Mouse (Mus musculus): ENCODE measurements around the gene S1pr1. TPM values are rescaled to one million over a fixed set of nuclear protein-coding genes. Genes with fewer than 3 reads are reported as not detected.
A peak's percentile ranks its signal among the peaks of the same experiment; 100 is the strongest.

The S1pr1 gene
- polyA plus RNA-seq, 1 experiment from 2014 or later, result 16.5 TPM

GRCm38 (mm10) chr3:115687821-115688220 lies 27.1 kb downstream of the S1pr1 start:
- H3K4me1 ChIP-seq (replicated peaks), result no peaks in the 10 kb centered on the region
- no peak overlapping the region for H3K9ac ChIP-seq
- no peak overlapping the region for H3K4me3 ChIP-seq (replicated peaks)
- no peak overlapping the region for H3K27ac ChIP-seq
- 81% methylated on average over 2 of the region's 2 CpGs for WGBS
- no peaks in the 10 kb centered on the region for H3K27me3 ChIP-seq (replicated peaks)
- H3K9me3 ChIP-seq, result no peaks in the 10 kb centered on the region
- ATAC-seq, result no peak
- H3K4me2 ChIP-seq (replicated peaks), result no peak overlapping the region
- no peaks in the 10 kb centered on the region for H3K36me3 ChIP-seq

GRCm38 (mm10) chr3:115682328-115683088 lies 32.4 kb downstream of the S1pr1 start:
- H3K36me3 ChIP-seq, result no peaks in the 10 kb centered on the region
- 63% methylated on average over 14 of the region's 14 CpGs for WGBS
- no peak overlapping the region for H3K27ac ChIP-seq
- no peaks in the 10 kb centered on the region for H3K4me1 ChIP-seq (replicated peaks)
- no peak overlapping the region for H3K4me3 ChIP-seq (replicated peaks)
- H3K27me3 ChIP-seq (replicated peaks), result no peaks in the 10 kb centered on the region
- H3K4me2 ChIP-seq (replicated peaks), result no peak overlapping the region
- no peak overlapping the region for H3K9ac ChIP-seq
- no peak for ATAC-seq
- no peaks in the 10 kb centered on the region for H3K9me3 ChIP-seq

GRCm38 (mm10) chr3:115681184-115681583 lies 33.7 kb downstream of the S1pr1 start:
- H3K36me3 ChIP-seq, result no peaks in the 10 kb centered on the region
- H3K9me3 ChIP-seq, result no peaks in the 10 kb centered on the region
- no peaks in the 10 kb centered on the region for H3K4me1 ChIP-seq (replicated peaks)
- no peak overlapping the region for H3K9ac ChIP-seq
- no peak overlapping the region for H3K4me3 ChIP-seq (replicated peaks)
- WGBS, result 81% methylated on average over 1 of the region's 1 CpGs
- H3K27ac ChIP-seq, result no peak overlapping the region
- H3K27me3 ChIP-seq (replicated peaks), result no peaks in the 10 kb centered on the region
- H3K4me2 ChIP-seq (replicated peaks), result no peak overlapping the region
- no peak for ATAC-seq

- ATAC-seq, result no peak
- 78% methylated on average over 7 of the region's 7 CpGs for WGBS
Observed at GRCm38 (mm10) chr3:115679022-115679421, 35.9 kb downstream of the S1pr1 start.

DNA sequence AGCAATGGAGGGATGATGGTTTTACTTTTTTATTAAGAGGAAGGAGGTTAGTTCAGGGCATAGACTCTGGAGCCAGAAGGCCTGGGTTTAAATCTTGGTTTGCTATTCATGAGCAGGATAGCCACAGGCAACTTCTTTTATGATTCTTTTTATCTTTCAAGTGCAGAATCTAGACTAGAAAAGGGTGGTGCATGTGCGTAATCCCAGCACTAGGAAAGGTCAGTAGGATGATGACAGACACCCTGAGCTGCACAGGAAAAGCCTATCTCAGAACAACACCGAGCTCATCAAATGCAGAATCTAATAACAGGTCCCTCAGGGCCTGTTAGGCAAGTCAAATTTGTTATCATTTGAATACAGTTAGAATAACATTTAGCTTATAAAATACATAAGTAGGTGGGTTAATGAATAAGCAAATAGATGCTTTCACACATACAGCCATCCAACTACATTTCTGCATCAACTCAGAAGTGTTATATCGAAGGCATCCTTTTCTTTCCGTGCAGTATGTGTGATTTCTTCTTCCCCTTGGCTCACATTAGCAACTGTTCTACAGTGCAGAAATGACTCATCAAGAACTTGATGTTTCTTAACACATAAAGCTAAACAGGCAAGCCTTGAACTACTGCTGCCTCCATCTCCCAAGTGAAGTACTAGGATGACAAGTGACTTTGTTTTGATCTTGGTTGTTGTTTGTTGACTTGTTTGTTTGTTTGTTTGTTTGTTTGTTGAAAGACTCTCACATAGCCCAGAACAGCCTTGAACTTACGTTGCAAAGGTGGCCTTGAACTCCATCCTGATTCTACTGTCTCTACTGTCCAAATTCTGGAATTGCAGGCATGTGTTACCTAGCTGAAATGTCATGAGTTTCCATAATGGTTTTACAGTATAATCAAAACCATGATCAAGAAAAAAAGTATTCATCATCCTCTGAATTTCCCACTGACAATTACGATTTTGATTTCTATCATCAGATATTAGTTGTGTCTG lies 39.0 kb downstream of the S1pr1 start:
- no peak overlapping the region for H3K4me2 ChIP-seq (replicated peaks)
- WGBS, result 90% methylated on average over 6 of the region's 6 CpGs
- ATAC-seq, result no peak
- H3K4me3 ChIP-seq (replicated peaks), result no peak overlapping the region
- no peaks in the 10 kb centered on the region for H3K9me3 ChIP-seq
- H3K36me3 ChIP-seq, result no peaks in the 10 kb centered on the region
- H3K4me1 ChIP-seq (replicated peaks), result no peaks in the 10 kb centered on the region; the same call in 1 of the 2 replicates
- H3K27ac ChIP-seq, result no peak overlapping the region
- no peak overlapping the region for H3K9ac ChIP-seq
- no peaks in the 10 kb centered on the region for H3K27me3 ChIP-seq (replicated peaks)

More at GRCm38 (mm10) chr3:115679022-115679421, 35.9 kb downstream of the S1pr1 start:
- Histone ChIP-seq H3K9ac (no peak overlapping the region), H3K9me3 (no peaks in the 10 kb centered on the region), H3K4me1 (replicated peaks) (no peaks in the 10 kb centered on the region), H3K4me2 (replicated peaks) (no peak overlapping the region), H3K36me3 (no peaks in the 10 kb centered on the region), H3K27me3 (replicated peaks) (no peaks in the 10 kb centered on the region), H3K27ac (no peak overlapping the region), H3K4me3 (replicated peaks) (no peak overlapping the region)

DNA sequence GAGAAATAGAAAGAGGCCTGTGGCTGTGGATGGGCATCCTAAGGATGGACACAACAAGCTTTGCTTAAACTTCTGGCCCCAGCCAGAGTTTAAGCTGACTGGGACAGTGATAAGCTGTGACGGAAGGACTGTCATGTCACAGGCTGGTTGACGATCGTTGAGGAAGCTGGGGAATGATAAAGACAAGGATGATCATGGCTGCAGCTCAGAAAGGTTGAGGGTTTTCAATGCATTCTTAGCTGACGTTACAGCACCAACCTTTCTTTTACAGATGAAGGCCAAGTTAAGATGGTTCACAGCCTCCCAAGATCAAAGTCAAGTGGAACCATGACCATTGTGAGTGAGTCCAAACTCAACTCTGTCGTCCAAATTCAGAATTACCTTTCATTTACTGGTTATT lies 40.2 kb downstream of the S1pr1 start:
- H3K4me3 ChIP-seq (replicated peaks), result no peak overlapping the region
- WGBS, result 82% methylated on average over 5 of the region's 5 CpGs
- no peak overlapping the region for H3K9ac ChIP-seq
- no peak for ATAC-seq
- no peak overlapping the region for H3K4me2 ChIP-seq (replicated peaks)
- no peaks in the 10 kb centered on the region; the same call in 1 of the 2 replicates for H3K4me1 ChIP-seq (replicated peaks)
- no peaks in the 10 kb centered on the region for H3K27me3 ChIP-seq (replicated peaks)
- H3K36me3 ChIP-seq, result no peaks in the 10 kb centered on the region
- no peaks in the 10 kb centered on the region for H3K9me3 ChIP-seq
- no peak overlapping the region for H3K27ac ChIP-seq

DNA sequence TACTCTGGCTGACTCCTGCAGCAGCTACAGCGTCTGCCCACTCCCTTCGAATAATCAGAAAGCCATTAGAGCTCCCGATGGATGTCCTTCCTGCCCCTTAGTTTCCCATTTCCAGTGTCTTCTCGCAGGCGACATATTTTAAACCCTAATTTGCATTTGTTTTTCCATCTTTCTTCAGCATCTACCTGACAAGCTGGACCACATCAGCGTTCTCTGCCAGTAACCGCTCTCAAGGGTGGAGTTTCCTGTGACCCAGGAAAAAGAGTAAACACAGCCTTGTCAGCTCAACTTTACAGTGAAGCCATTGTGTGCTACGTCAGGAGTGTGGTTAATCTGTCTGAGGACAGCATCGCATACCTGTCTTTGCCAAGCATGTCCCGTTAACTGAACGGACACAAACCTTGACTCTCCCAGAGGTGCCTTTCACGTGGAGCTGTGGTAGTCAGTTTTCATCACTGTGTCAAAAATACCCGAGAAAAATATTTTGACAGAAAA lies 41.2 kb downstream of the S1pr1 start:
- ATAC-seq, result no peak

GRCm38 (mm10) chr3:115672965-115673662 lies 41.8 kb downstream of the S1pr1 start:
- WGBS, result 49% methylated on average over 9 of the region's 9 CpGs
- H3K4me3 ChIP-seq (replicated peaks), result no peak overlapping the region
- peak overlapping the region; percentile 34 for H3K4me2 ChIP-seq (replicated peaks)
- H3K9ac ChIP-seq, result no peak overlapping the region
- no peaks in the 10 kb centered on the region for H3K9me3 ChIP-seq
- ATAC-seq, result no peak
- H3K27ac ChIP-seq, result no peak overlapping the region
- no peaks in the 10 kb centered on the region; the same call in 1 of the 2 replicates for H3K4me1 ChIP-seq (replicated peaks)
- no peaks in the 10 kb centered on the region for H3K27me3 ChIP-seq (replicated peaks)
- no peaks in the 10 kb centered on the region for H3K36me3 ChIP-seq

More for the DNA sequence above, 41.2 kb downstream of the S1pr1 start:
- no peaks in the 10 kb centered on the region for H3K36me3 ChIP-seq
- H3K9ac ChIP-seq, result no peak overlapping the region
- WGBS, result 30% methylated on average over 13 of the region's 13 CpGs
- peak overlapping the region; percentile 34 for H3K4me2 ChIP-seq (replicated peaks)
- no peaks in the 10 kb centered on the region for H3K27me3 ChIP-seq (replicated peaks)
- no peaks in the 10 kb centered on the region; the same call in 1 of the 2 replicates for H3K4me1 ChIP-seq (replicated peaks)
- H3K4me3 ChIP-seq (replicated peaks), result no peak overlapping the region
- H3K9me3 ChIP-seq, result no peaks in the 10 kb centered on the region
- H3K27ac ChIP-seq, result no peak overlapping the region

GRCm38 (mm10) chr3:115669230-115669629 lies 45.6 kb downstream of the S1pr1 start:
- Histone ChIP-seq H3K36me3 (no peaks in the 10 kb centered on the region), H3K4me3 (replicated peaks) (no peak overlapping the region), H3K4me2 (replicated peaks) (no peak overlapping the region), H3K27ac (no peak overlapping the region), H3K4me1 (replicated peaks) (no peaks in the 10 kb centered on the region; the same call in 1 of the 2 replicates), H3K9me3 (no peaks in the 10 kb centered on the region), H3K9ac (no peak overlapping the region), H3K27me3 (replicated peaks) (no peaks in the 10 kb centered on the region)
- WGBS, result 76% methylated on average over 1 of the region's 1 CpGs
- no peak for ATAC-seq

- Histone ChIP-seq H3K4me2 (replicated peaks) (no peak overlapping the region), H3K27me3 (replicated peaks) (no peaks in the 10 kb centered on the region), H3K9ac (no peak overlapping the region), H3K4me3 (replicated peaks) (no peak overlapping the region), H3K27ac (no peak overlapping the region), H3K4me1 (replicated peaks) (no peaks in the 10 kb centered on the region), H3K9me3 (no peaks in the 10 kb centered on the region), H3K36me3 (no peaks in the 10 kb centered on the region)
- ATAC-seq, result no peak
- WGBS, result 83% methylated on average over 2 of the region's 2 CpGs
Observed at GRCm38 (mm10) chr3:115667182-115667581, 47.7 kb downstream of the S1pr1 start.

DNA sequence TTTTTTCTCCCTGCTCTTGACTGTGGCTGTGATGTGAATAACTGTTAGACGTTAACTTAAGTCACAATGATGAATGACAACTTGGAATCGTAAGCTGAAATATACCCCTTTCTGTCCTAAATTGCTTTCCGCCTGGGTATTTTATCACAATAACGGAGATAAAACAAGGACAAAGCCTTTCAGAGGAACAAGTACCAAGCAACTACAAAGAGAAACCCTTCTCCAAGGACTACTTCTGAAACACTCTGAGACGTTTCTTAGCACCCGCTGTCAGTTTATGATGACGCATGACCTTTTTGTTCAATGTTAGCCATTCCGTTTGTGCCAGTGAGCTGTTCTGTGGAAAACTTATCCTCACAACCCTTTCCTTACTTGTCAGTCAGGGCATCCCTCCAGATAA lies 48.3 kb downstream of the S1pr1 start:
- no peaks in the 10 kb centered on the region for H3K9me3 ChIP-seq

GRCm38 (mm10) chr3:115664497-115664896 lies 50.4 kb downstream of the S1pr1 start:
- Histone ChIP-seq H3K27ac (no peak overlapping the region), H3K36me3 (no peaks in the 10 kb centered on the region), H3K9me3 (no peaks in the 10 kb centered on the region), H3K4me3 (replicated peaks) (no peak overlapping the region), H3K9ac (no peak overlapping the region), H3K4me1 (replicated peaks) (no peaks in the 10 kb centered on the region), H3K27me3 (replicated peaks) (no peaks in the 10 kb centered on the region), H3K4me2 (replicated peaks) (no peak overlapping the region)
- no peak for ATAC-seq
- 65% methylated on average over 3 of the region's 3 CpGs for WGBS

More for the DNA sequence above, 48.3 kb downstream of the S1pr1 start:
- no peak overlapping the region for H3K4me3 ChIP-seq (replicated peaks)
- no peaks in the 10 kb centered on the region for H3K27me3 ChIP-seq (replicated peaks)
- no peaks in the 10 kb centered on the region for H3K36me3 ChIP-seq
- H3K9ac ChIP-seq, result no peak overlapping the region
- H3K4me1 ChIP-seq (replicated peaks), result no peaks in the 10 kb centered on the region
- H3K27ac ChIP-seq, result no peak overlapping the region
- no peak for ATAC-seq
- 51% methylated on average over 8 of the region's 8 CpGs for WGBS
- H3K4me2 ChIP-seq (replicated peaks), result no peak overlapping the region

Measured in intestine, embryonic 15.5 days (tissue).